Mouse (Mus musculus) MEL (cell line): ENCODE results near the gene Pdik1l. TPM values are rescaled to one million over a fixed set of nuclear protein-coding genes. Genes with fewer than 3 reads are reported as not detected.

Experiments used
- polyA plus RNA-seq, 2 experiments: library from polyadenylated mRNA; stranded (reverse) in 1 of 2; unstranded in 1 of 2; fragments of >175 nt in 1 of 2; fragments of >200 nt in 1 of 2; gene quantifications; 2 replicates each; pipeline versions ENCODE4 v1.2.1 to v1.2.4; 2012; ENCODE audit warnings: low replicate concordance in 2 of 2, low read depth in 1 of 2; ENCODE audit not compliant: insufficient read length in 2 of 2, insufficient read depth in 1 of 2, missing spikeins in 1 of 2
- total RNA-seq: library from RNA; depleted of rRNA; stranded (reverse); fragments of 300-350 nt; gene quantifications from 2 replicates; pipeline ENCODE4 v1.2.3, GENCODE M21; 2012; rRNA removed

Gene Pdik1l
- total and polyA plus RNA-seq, 3 experiments: 11.7 to 32.1 (median 13.0) TPM

Other genes with a start within 250 kb of the Pdik1l start
- gene Zfp683, start 234.1 kb downstream of the Pdik1l start, total RNA-seq: not detected in 2 replicates
- gene Zfp683, start 234.1 kb downstream of the Pdik1l start, polyA plus RNA-seq: not detected
- 0.65 and 0.72 TPM in 2 replicates for gene Crybg2, start 227.1 kb downstream of the Pdik1l start, total RNA-seq
- gene Crybg2, start 227.1 kb downstream of the Pdik1l start, polyA plus RNA-seq: 1 to 10 TPM in 1 of 2 experiments, not detected in 1; 2.3 TPM
- 0.52 and 1.3 TPM in 2 replicates for gene Cd52, start 192.8 kb downstream of the Pdik1l start, total RNA-seq
- under 1 TPM in 1 of 2 experiments, not detected in 1; 0.86 TPM for gene Cd52, start 192.8 kb downstream of the Pdik1l start, polyA plus RNA-seq
- gene Ubxn11, start 185.3 kb downstream of the Pdik1l start, total RNA-seq: 2.6 and 5.4 TPM in 2 replicates
- 10 to 100 TPM in 1 of 2 experiments, not detected in 1; 11.9 TPM for gene Ubxn11, start 185.3 kb downstream of the Pdik1l start, polyA plus RNA-seq
- gene Sh3bgrl3, start 159.1 kb downstream of the Pdik1l start, total RNA-seq: 122 and 126 TPM in 2 replicates
- gene Sh3bgrl3, start 159.1 kb downstream of the Pdik1l start, polyA plus RNA-seq: 100 to 1,000 TPM in 1 of 2 experiments, not detected in 1; 414 TPM
- 30.8 and 32.9 TPM in 2 replicates for gene Cep85, start 100.8 kb downstream of the Pdik1l start, total RNA-seq
- gene Cep85, start 100.8 kb downstream of the Pdik1l start, polyA plus RNA-seq: 10 to 100 TPM; 80.9 to 81.1 TPM
- not detected in 2 replicates for gene Gm7534, start 84.9 kb downstream of the Pdik1l start, total RNA-seq
- not detected for gene Gm7534, start 84.9 kb downstream of the Pdik1l start, polyA plus RNA-seq
- gene Catsper4, start 60.5 kb downstream of the Pdik1l start, total RNA-seq: not detected in 2 replicates
- gene Catsper4, start 60.5 kb downstream of the Pdik1l start, polyA plus RNA-seq: not detected
- gene Cnksr1, start 49.5 kb downstream of the Pdik1l start, total RNA-seq: not detected in 2 replicates
- under 1 TPM in 1 of 2 experiments, not detected in 1; 0.07 TPM for gene Cnksr1, start 49.5 kb downstream of the Pdik1l start, polyA plus RNA-seq
- 1.6 and 2.8 TPM in 2 replicates for gene E130218I03Rik, start 44.2 kb downstream of the Pdik1l start, total RNA-seq
- 1 to 10 TPM in 1 of 2 experiments, not detected in 1; 1.6 TPM for gene E130218I03Rik, start 44.2 kb downstream of the Pdik1l start, polyA plus RNA-seq
- 27.3 and 30.4 TPM in 2 replicates for gene Zfp593, start 42.3 kb downstream of the Pdik1l start, total RNA-seq
- 10 to 100 TPM in 1 of 2 experiments, not detected in 1; 33.9 TPM for gene Zfp593, start 42.3 kb downstream of the Pdik1l start, polyA plus RNA-seq
- not detected in 2 replicates for gene Gm30191, start 41.0 kb downstream of the Pdik1l start, total RNA-seq
- gene Gm30191, start 41.0 kb downstream of the Pdik1l start, polyA plus RNA-seq: not detected
- gene Grrp1, start 33.8 kb downstream of the Pdik1l start, total RNA-seq: not detected in 2 replicates
- gene Grrp1, start 33.8 kb downstream of the Pdik1l start, polyA plus RNA-seq: not detected
- not detected in 2 replicates for gene Trim63, start 27.2 kb upstream of the Pdik1l start, total RNA-seq
- gene Trim63, start 27.2 kb upstream of the Pdik1l start, polyA plus RNA-seq: not detected
- 0.46 and 0.54 TPM in 2 replicates for gene Slc30a2, start 55.3 kb upstream of the Pdik1l start, total RNA-seq
- gene Slc30a2, start 55.3 kb upstream of the Pdik1l start, polyA plus RNA-seq: under 1 TPM in 1 of 2 experiments, not detected in 1; 0.39 TPM
- 0.03 and 0.04 TPM in 2 replicates for gene Extl1, start 96.0 kb upstream of the Pdik1l start, total RNA-seq
- gene Extl1, start 96.0 kb upstream of the Pdik1l start, polyA plus RNA-seq: under 1 TPM in 1 of 2 experiments, not detected in 1; 0.33 TPM
- 6.0 TPM in 2 replicates for gene Pafah2, start 108.4 kb upstream of the Pdik1l start, total RNA-seq
- 10 to 100 TPM in 1 of 2 experiments, not detected in 1; 10.6 TPM for gene Pafah2, start 108.4 kb upstream of the Pdik1l start, polyA plus RNA-seq
- gene Stmn1, start 180.4 kb upstream of the Pdik1l start, total RNA-seq: 200 and 214 TPM in 2 replicates
- 100 to 1,000 TPM in 1 of 2 experiments, not detected in 1; 350 TPM for gene Stmn1, start 180.4 kb upstream of the Pdik1l start, polyA plus RNA-seq
- 0.19 and 0.26 TPM in 2 replicates for gene Paqr7, start 208.8 kb upstream of the Pdik1l start, total RNA-seq
- gene Paqr7, start 208.8 kb upstream of the Pdik1l start, polyA plus RNA-seq: 1 to 10 TPM in 1 of 2 experiments, not detected in 1; 2.4 TPM
- 12.8 and 14.9 TPM in 2 replicates for gene Aunip, start 223.1 kb upstream of the Pdik1l start, total RNA-seq
- gene Aunip, start 223.1 kb upstream of the Pdik1l start, polyA plus RNA-seq: 10 to 100 TPM in 1 of 2 experiments, not detected in 1; 20.6 TPM
- 44.3 and 52.0 TPM in 2 replicates for gene Mtfr1l, start 247.5 kb upstream of the Pdik1l start, total RNA-seq
- 10 to 100 TPM in 1 of 2 experiments, not detected in 1; 88.3 TPM for gene Mtfr1l, start 247.5 kb upstream of the Pdik1l start, polyA plus RNA-seq